Mouse (Mus musculus) kidney, adult 2 months (tissue): ENCODE results near the gene Cdc14a.

Source experiments
- CTCF ChIP-seq: fragments of 200-500 bp; conservative IDR thresholded peaks from 2 replicates; pipeline ENCODE4 v1.5.1; 2011; ENCODE audit warnings: low read depth, mild to moderate bottlenecking, control low read depth, low read length, moderate library complexity, mixed read lengths; ENCODE audit not compliant: insufficient read depth, insufficient read length
- POLR2A ChIP-seq: fragments of 200-500 bp; IDR thresholded peaks from one replicate; pipeline ENCODE4 v1.6.1; 2011; ENCODE audit warnings: low read depth, low read length, control low read depth

- TF ChIP-seq CTCF (no peak), POLR2A (no peak)
These were observed 126.7 kb downstream of the Cdc14a start for GRCm38 (mm10) chr3:116297170-116297569.
